Mouse (Mus musculus) cerebellum, adult 2 months (tissue): ENCODE measurements around the gene Arf5. TPM values are rescaled to one million over a fixed set of nuclear protein-coding genes. Genes with fewer than 3 reads are reported as not detected.

ENCODE experiments used
- DNase-seq, 2 experiments: peaks; one replicate each; pipeline ENCODE4 v3.0.0; 2021
- H3K27ac ChIP-seq: fragments of 200-500 bp; 2 replicates; pipeline ENCODE4 v1.5.1; 2012; ENCODE audit warnings: low read length, control low read depth, inconsistent platforms; ENCODE audit not compliant: insufficient read depth
- H3K27me3 ChIP-seq: fragments of 200-500 bp; 2 replicates; pipeline ENCODE4 v1.6.1; 2012; ENCODE audit warnings: inconsistent platforms, mild to moderate bottlenecking, low read length, moderate library complexity; ENCODE audit not compliant: control insufficient read depth, insufficient read depth
- H3K4me1 ChIP-seq: fragments of 200-500 bp; 2 replicates; pipeline ENCODE4 v1.6.1; 2011; ENCODE audit warnings: low read length; ENCODE audit not compliant: control insufficient read depth, insufficient read depth
- H3K4me3 ChIP-seq: fragments of 200-500 bp; replicated peaks from 2 replicates; pipeline ENCODE3; 2011; ENCODE audit warnings: mild to moderate bottlenecking, low read depth, low read length, control low read depth; ENCODE audit not compliant: insufficient read depth
- CTCF ChIP-seq: fragments of 200-500 bp; IDR thresholded peaks from 2 replicates; pipeline ENCODE4 v1.5.1; 2011; ENCODE audit warnings: low read depth, mild to moderate bottlenecking, control low read depth, low read length, moderate library complexity, borderline replicate concordance; ENCODE audit not compliant: insufficient read depth
- POLR2A ChIP-seq: fragments of 200-500 bp; IDR thresholded peaks from 2 replicates; pipeline ENCODE4 v1.6.1; 2011; ENCODE audit warnings: low read length, control low read depth, borderline replicate concordance; ENCODE audit not compliant: insufficient read depth
- WGBS: fragments of 180-500 bp; shearing (Covaris S2); methylation state at CpG from one replicate; pipeline ENCODE4 v1.1.7; 2018; 5-methylcytosine and 5-hydroxymethylcytosine counted together
- polyA plus RNA-seq: library from polyadenylated mRNA; depleted of rRNA; stranded (reverse); fragments of >200 nt; gene quantifications from 2 replicates; pipeline ENCODE4 v1.2.3, GENCODE M21; 2012; rRNA removed

The Arf5 gene
- polyA plus RNA-seq, result 344 and 372 TPM in 2 replicates

GRCm38 (mm10) chr6:28423313-28423712 lies at the start of gene Arf5:
Arf5 (plus strand) TSS chr6:28423560.
- DNase-seq, result peak; percentile 93
- peak within 1 kb of the TSS; percentile 86 for H3K27ac ChIP-seq
- no peaks in the 10 kb centered on the region for H3K27me3 ChIP-seq
- H3K4me3 ChIP-seq, result peak within 1 kb of the TSS; percentile 81
- TF ChIP-seq POLR2A (no peak), CTCF (no peak)
- peaks cover 28% of the 10 kb centered on the region for H3K4me1 ChIP-seq
- 2% methylated on average over 17 of the region's 42 CpGs for WGBS

- TF ChIP-seq CTCF (no peak), POLR2A (no peak)
- DNase-seq, result no peak
- 67% methylated on average over 4 of the region's 4 CpGs for WGBS
- no peaks in the 10 kb centered on the region for H3K4me1 ChIP-seq
- H3K4me3 ChIP-seq, result no peak overlapping the region
- H3K27ac ChIP-seq, result no peak overlapping the region
- H3K27me3 ChIP-seq, result no peaks in the 10 kb centered on the region
Observed at GRCm38 (mm10) chr6:28381983-28382382, 41.4 kb upstream of the Arf5 start.

DNA sequence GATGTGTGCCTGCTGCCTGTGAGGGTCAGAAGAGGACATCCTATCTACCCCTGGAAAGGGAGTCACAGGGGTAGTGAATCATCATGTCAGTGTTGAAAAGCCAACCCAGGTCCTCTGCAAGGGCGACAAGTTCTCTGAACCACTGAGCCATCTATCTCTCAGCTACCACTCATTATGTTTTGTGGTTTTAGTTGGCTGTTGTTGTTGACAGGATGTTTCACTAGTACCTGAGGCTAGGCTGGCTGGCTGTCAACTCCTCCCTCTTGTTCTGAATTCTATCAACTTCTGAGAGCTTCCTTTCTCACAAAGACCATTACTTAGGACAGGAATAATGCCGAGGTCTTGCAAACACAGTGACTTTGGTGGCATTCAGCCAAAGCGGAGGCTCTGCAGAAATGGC lies 38.2 kb upstream of the Arf5 start:
- 84% methylated on average over 3 of the region's 3 CpGs for WGBS
- H3K27me3 ChIP-seq, result no peaks in the 10 kb centered on the region
- no peak overlapping the region for H3K27ac ChIP-seq
- TF ChIP-seq CTCF, result no peak
- no peak for DNase-seq
- H3K4me1 ChIP-seq, result no peaks in the 10 kb centered on the region
- H3K4me3 ChIP-seq, result no peak overlapping the region

DNA sequence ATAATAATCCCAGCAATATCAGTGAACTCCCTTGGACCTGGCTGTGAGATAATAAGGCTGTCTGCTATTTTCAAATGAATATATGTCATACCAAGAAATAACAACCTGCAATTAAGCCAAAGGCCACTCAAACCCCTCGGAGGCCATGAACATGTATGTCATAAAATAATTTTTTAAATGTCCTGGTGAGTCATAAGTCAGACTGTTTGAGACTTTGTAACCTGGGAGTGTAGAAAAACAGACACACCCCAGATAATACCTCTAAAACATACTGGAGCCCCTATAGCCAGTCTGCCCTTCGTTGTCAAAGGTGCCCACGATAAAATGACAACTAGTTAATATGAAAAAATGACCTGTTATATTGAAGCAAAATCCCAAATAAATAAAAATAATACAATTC lies 34.3 kb upstream of the Arf5 start:
- TF ChIP-seq CTCF (no peak), POLR2A (no peak)

DNA sequence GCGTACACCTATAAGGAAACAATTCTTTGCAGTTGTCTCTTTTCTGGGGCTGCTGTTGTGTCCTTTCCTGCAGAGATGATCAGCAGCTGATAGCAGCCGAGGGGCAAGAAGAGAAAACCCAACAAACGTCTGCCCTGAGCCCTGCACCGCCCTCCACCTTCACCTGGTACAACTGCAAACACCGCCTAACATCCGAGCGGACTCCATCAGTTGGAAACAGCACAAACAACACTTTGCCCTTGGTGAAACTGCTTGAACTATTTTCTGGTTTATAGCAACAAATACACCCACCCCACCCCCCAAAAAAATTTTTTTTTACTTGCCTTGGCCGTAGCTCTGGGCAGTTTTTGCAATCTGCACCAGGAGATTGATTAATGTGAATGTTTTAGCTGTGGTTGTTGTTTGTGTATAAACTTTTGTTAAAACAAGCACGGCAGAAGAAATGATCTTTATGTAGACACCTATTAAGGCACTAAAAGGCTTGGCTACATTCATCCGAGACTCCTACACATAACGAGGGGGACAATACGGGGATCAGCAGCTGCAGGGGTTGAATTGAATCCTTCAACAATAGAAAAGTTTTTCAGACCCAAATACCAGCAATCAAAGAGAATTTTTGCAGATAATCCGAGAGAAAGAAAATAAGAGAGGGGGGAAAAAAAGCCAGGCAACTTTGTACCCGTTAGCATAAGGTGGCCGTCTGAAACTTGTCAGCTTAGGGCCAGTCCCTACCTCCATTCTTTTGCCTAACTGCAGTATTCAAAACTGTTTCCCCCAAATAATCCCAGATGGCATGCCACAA lies 27.1 kb upstream of the Arf5 start:
- H3K4me1 ChIP-seq, result no peaks in the 10 kb centered on the region
- no peaks in the 10 kb centered on the region; the same call in 1 of the 2 replicates for H3K27me3 ChIP-seq
- TF ChIP-seq CTCF (no peak), POLR2A (no peak)
- no peak for DNase-seq
- no peak overlapping the region for H3K4me3 ChIP-seq
- H3K27ac ChIP-seq, result no peak overlapping the region
- 81% methylated on average over 15 of the region's 15 CpGs for WGBS

More for the DNA sequence above, 34.3 kb upstream of the Arf5 start:
- H3K4me3 ChIP-seq, result no peak overlapping the region
- no peak for DNase-seq
- no peak overlapping the region for H3K27ac ChIP-seq
- no peaks in the 10 kb centered on the region for H3K4me1 ChIP-seq
- 92% methylated on average over 3 of the region's 3 CpGs for WGBS
- H3K27me3 ChIP-seq, result no peaks in the 10 kb centered on the region

- peak; percentile 21 to 27 for DNase-seq
- peak overlapping the region; percentile 64 for H3K4me3 ChIP-seq
- no peak overlapping the region for H3K27ac ChIP-seq
- TF ChIP-seq POLR2A (no peak), CTCF (no peak)
- no peaks in the 10 kb centered on the region; the same call in 1 of the 2 replicates for H3K27me3 ChIP-seq
- H3K4me1 ChIP-seq, result no peaks in the 10 kb centered on the region
- 10% methylated on average over 19 of the region's 19 CpGs for WGBS
Observed at GRCm38 (mm10) chr6:28396853-28397457, 26.4 kb upstream of the Arf5 start.

DNA sequence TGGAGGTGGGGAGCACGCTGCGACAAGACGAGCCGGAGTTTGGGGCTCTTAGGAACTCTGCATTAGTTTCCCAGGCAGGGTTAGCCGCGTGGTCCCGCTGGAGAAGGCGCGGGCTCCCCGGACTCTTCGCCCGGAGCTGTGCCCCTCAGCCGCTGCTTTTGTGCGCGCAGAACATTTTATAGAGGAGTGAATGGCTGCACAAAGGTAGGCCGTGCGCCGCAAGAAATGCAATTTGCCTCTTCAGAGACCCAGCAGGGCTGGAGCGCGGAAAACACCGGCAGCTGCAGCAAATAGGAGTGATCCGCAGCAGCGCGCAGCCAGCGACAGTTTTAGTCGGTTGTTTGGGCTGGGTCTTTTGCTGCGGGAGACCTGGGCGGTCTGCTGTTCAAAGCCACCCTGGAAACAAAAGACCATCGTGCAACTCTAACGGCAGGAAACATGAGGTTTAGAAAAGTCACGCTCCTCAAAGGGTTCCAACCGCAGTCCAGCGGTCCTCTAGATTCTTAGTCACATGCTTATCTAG lies 25.6 kb upstream of the Arf5 start, which contains the start of gene Zfp800:
Gene Zfp800, minus strand, starts transcription at position 325 of the 523 bp plus-strand sequence.
- Histone ChIP-seq H3K27me3 (no peaks in the 10 kb centered on the region; the same call in 1 of the 2 replicates), H3K27ac (no peak within 1 kb of the TSS), H3K4me3 (peak within 1 kb of the TSS; percentile 64), H3K4me1 (no peaks in the 10 kb centered on the region)
- WGBS, result 3% methylated on average over 33 of the region's 33 CpGs
- peak; percentile 20 to 43 for DNase-seq
- TF ChIP-seq POLR2A, result no peak
- no peak for TF ChIP-seq CTCF

GRCm38 (mm10) chr6:28398726-28399125 lies 24.6 kb upstream of the Arf5 start:
- TF ChIP-seq POLR2A, result no peak
- peak; percentile 7; the same call in 1 of the 2 replicates for TF ChIP-seq CTCF

More at GRCm38 (mm10) chr6:28398726-28399125, 24.6 kb upstream of the Arf5 start:
- DNase-seq, result no peak
- H3K4me1 ChIP-seq, result no peaks in the 10 kb centered on the region
- H3K27ac ChIP-seq, result no peak overlapping the region
- no peaks in the 10 kb centered on the region; the same call in 1 of the 2 replicates for H3K27me3 ChIP-seq
- H3K4me3 ChIP-seq, result no peak overlapping the region
- WGBS, result 96% methylated on average over 3 of the region's 3 CpGs
